8 mouse cellular contexts compared by ENCODE assay signal in genomic region chr10:39898874-39899371, GRCm38 (mm10). TPM values are rescaled to one million over a fixed set of nuclear protein-coding genes. Genes with fewer than 3 reads are reported as not detected.
DNase-seq lines count a peak whose midpoint lies in the region; ATAC-seq and TF ChIP-seq lines count a peak whose summit lies in the region.

TSS of gene Mfsd4b4 (minus strand) at chr10:39899238.

- peak; percentile 98 for ATAC-seq in forebrain, embryonic 14.5 days
- ATAC-seq in neural tube, embryonic 15.5 days (ENCODE audit: low FRiP score) = peak; percentile 98

- no peaks in the 10 kb centered on the region for H3K4me1 ChIP-seq in ES-Bruce4 (ENCODE audit: control insufficient read depth, insufficient read depth, low read length)
- H3K4me1 ChIP-seq in forebrain, embryonic 14.5 days (ENCODE audit: control insufficient read depth, insufficient read depth, low read length) = peaks cover 6% of the 10 kb centered on the region; the same call in 1 of the 2 replicates
- peaks cover 16% of the 10 kb centered on the region for H3K4me1 ChIP-seq in neural tube, embryonic 15.5 days

- peak; percentile 83 for DNase-seq in cerebellum, adult 11 months
- DNase-seq in forebrain, embryonic 14.5 days (ENCODE audit: low spot score) = peak; percentile 96
- peak; percentile 86 to 87 for DNase-seq in heart, postnatal 14 days
- peak; percentile 85 for DNase-seq in layer of hippocampus, adult 11-12 months (ENCODE audit: low spot score)
- DNase-seq in lung, adult 18-20 months = peak; percentile 89 to 93
- peak; percentile 90 for DNase-seq in testis, postnatal 14 days (ENCODE audit: low spot score)

- peak within 1 kb of the TSS; percentile 85 for H3K4me3 ChIP-seq in ES-Bruce4 (ENCODE audit: low read depth, low read length)
- peak within 1 kb of the TSS; percentile 66 for H3K4me3 ChIP-seq in forebrain, embryonic 14.5 days (ENCODE audit: low read depth, low read length)
- peak within 1 kb of the TSS; percentile 70 for H3K4me3 ChIP-seq in neural tube, embryonic 15.5 days (replicated peaks)

- no peaks in the 10 kb centered on the region for H3K27me3 ChIP-seq in ES-Bruce4 (ENCODE audit: control insufficient read depth, insufficient read depth, low read length, poor library complexity, severe bottlenecking)
- no peaks in the 10 kb centered on the region for H3K27me3 ChIP-seq in forebrain, embryonic 14.5 days (replicated peaks; ENCODE audit: control insufficient read depth, insufficient read depth, low read length)
- H3K27me3 ChIP-seq in neural tube, embryonic 15.5 days (replicated peaks) = no peaks in the 10 kb centered on the region

- peak within 1 kb of the TSS; percentile 83 for H3K4me2 ChIP-seq in forebrain, embryonic 14.5 days (ENCODE audit: low read length)
- peak within 1 kb of the TSS; percentile 67 for H3K4me2 ChIP-seq in neural tube, embryonic 15.5 days

- under 1% methylated on average over 40 of the region's 41 CpGs for WGBS in forebrain, embryonic 14.5 days
- WGBS in neural tube, embryonic 15.5 days = 2% methylated on average over 41 of the region's 41 CpGs

- no peak for TF ChIP-seq CTCF in ES-Bruce4 (IDR thresholded peaks at IDR 0.05; ENCODE audit: low read depth, low read length)

- intact Hi-C loops in heart, postnatal 14 days (cut with DNase I) = loop anchor here (5.0 to 10.0 kb wide), 2 partner anchors 58 to 346 kb away; partner anchors contain the start of gene Rpf2

- peak within 1 kb of the TSS; percentile 68 for H3K9ac ChIP-seq in ES-Bruce4 (ENCODE audit: low read depth, poor library complexity, severe bottlenecking)
- peak within 1 kb of the TSS; percentile 85 for H3K9ac ChIP-seq in forebrain, embryonic 14.5 days (ENCODE audit: low read length)
- peak within 1 kb of the TSS; percentile 78 for H3K9ac ChIP-seq in neural tube, embryonic 15.5 days (replicated peaks)

- H3K9me3 ChIP-seq in ES-Bruce4 (replicated peaks; ENCODE audit: control insufficient read depth, insufficient read depth, low read length, poor library complexity, severe bottlenecking) = 0 out of 2 replicates have a peak, but pooled peaks cover 2% of the 10 kb centered on the region
- no peaks in the 10 kb centered on the region for H3K9me3 ChIP-seq in forebrain, embryonic 14.5 days (replicated peaks; ENCODE audit: control insufficient read depth, low read length)
- H3K9me3 ChIP-seq in neural tube, embryonic 15.5 days (replicated peaks) = no peaks in the 10 kb centered on the region

- no peak for TF ChIP-seq EP300 in ES-Bruce4 (IDR thresholded peaks at IDR 0.05; ENCODE audit: insufficient read depth, low read depth, low read length)

- H3K27ac ChIP-seq in ES-Bruce4 (ENCODE audit: insufficient read depth, low read length) = peak within 1 kb of the TSS; percentile 37
- H3K27ac ChIP-seq in forebrain, embryonic 14.5 days (ENCODE audit: low read depth, low read length) = peak within 1 kb of the TSS; percentile 71; the same call in 1 of the 2 replicates
- H3K27ac ChIP-seq in neural tube, embryonic 15.5 days (replicated peaks) = peak within 1 kb of the TSS; percentile 87

- TF ChIP-seq POLR2A in ES-Bruce4 (IDR thresholded peaks at IDR 0.05; ENCODE audit: insufficient read depth, low read length) = peak; percentile 58

- no peaks in the 10 kb centered on the region for H3K36me3 ChIP-seq in ES-Bruce4 (ENCODE audit: control insufficient read depth, insufficient read depth, low read length, poor library complexity, severe bottlenecking)
- H3K36me3 ChIP-seq in forebrain, embryonic 14.5 days (ENCODE audit: control insufficient read depth, insufficient read depth, low read length) = no peaks in the 10 kb centered on the region
- H3K36me3 ChIP-seq in neural tube, embryonic 15.5 days = no peaks in the 10 kb centered on the region

RNA-seq across cellular contexts. Expression of gene Mfsd4b4, which starts in this region (rescaled TPM):
- 5.7 and 5.9 TPM in 2 replicates for polyA plus RNA-seq in ES-Bruce4 (2011; ENCODE audit: insufficient read depth, insufficient read length, low read depth, missing spikeins)
- 3.0 and 3.6 TPM in 2 replicates for polyA plus RNA-seq in forebrain, embryonic 14.5 days (2014; fragmentation: Nextera tagmentation; extraction: Ambion mirVana)
- total RNA-seq in heart, postnatal 14 days (2021) = 1 to 10 TPM; 2.7 to 2.9 TPM
- polyA plus RNA-seq in neural tube, embryonic 15.5 days (2015; fragmentation: Nextera tagmentation; extraction: Ambion mirVana) = 3.1 and 3.6 TPM in 2 replicates

Comparison
In these comparisons a context has a peak if more than half of its experiments do, and no peak if none do; other contexts are left out.
1. Peak in every context shown above with its lines: DNase-seq, ATAC-seq, H3K4me3 ChIP-seq and H3K27ac ChIP-seq.
2. H3K27ac ChIP-seq: peak in every context shown above with its lines; median percentile 87 in neural tube, embryonic 15.5 days; 71 in forebrain, embryonic 14.5 days; 37 in ES-Bruce4.